25 mouse cellular contexts compared by ENCODE assay signal in genomic region chr15:96268610-96269009, GRCm38 (mm10). TPM values are rescaled to one million over a fixed set of nuclear protein-coding genes. Genes with fewer than 3 reads are reported as not detected.
DNase-seq lines count a peak whose midpoint lies in the region; ATAC-seq lines count a peak whose summit lies in the region.
"Had no signal": no experiment of that assay in that cellular context is flagged by ENCODE, and none has a peak within 500 bp of the region (broad histone marks: within the 10 kb centered on the region; RNA-seq: fewer than 3 reads in every experiment).

No protein-coding gene starts in this region.

- H3K36me3 ChIP-seq in kidney, embryonic 16.5 days (ENCODE audit: insufficient read depth, low read length), result peaks cover 57% of the 10 kb centered on the region
- peaks cover 50% of the 10 kb centered on the region for H3K36me3 ChIP-seq in limb, embryonic 13.5 days

- H3K4me3 ChIP-seq in kidney, embryonic 16.5 days (ENCODE audit: low read length), result no peak overlapping the region
- no peak overlapping the region for H3K4me3 ChIP-seq in limb, embryonic 13.5 days
- H3K4me3 ChIP-seq: embryonic facial prominence, embryonic 12.5 days; embryonic facial prominence, embryonic 15.5 days; forebrain, embryonic 12.5 days; forebrain, embryonic 15.5 days; hindbrain, embryonic 10.5 days; hindbrain, embryonic 13.5 days had no signal

- H3K27ac ChIP-seq in kidney, embryonic 16.5 days (ENCODE audit: low read length), result peak overlapping the region; percentile 58
- peak overlapping the region; percentile 22; the same call in 1 of the 2 replicates for H3K27ac ChIP-seq in limb, embryonic 13.5 days
- H3K27ac ChIP-seq: embryonic facial prominence, embryonic 12.5 days; embryonic facial prominence, embryonic 15.5 days; forebrain, embryonic 12.5 days; forebrain, embryonic 15.5 days; hindbrain, embryonic 10.5 days; hindbrain, embryonic 13.5 days had no signal

- peak; percentile 67 for DNase-seq in heart, adult 11 months
- no peak for DNase-seq in heart, postnatal 4 days
- no peak for DNase-seq in kidney, postnatal 25 days
- DNase-seq in embryo, embryonic 10 days (ENCODE audit: low spot score), result no peak
- DNase-seq: adrenal gland, postnatal 10 days; adrenal gland, postnatal 36 days; B cell, adult 2 months; cerebellum, adult 18-20 months; cerebellum, adult 9-10 months; cerebellum, postnatal 14 days; gastrocnemius, postnatal 10 days; gastrocnemius, postnatal 36 days had no signal

- H3K4me1 ChIP-seq in kidney, embryonic 16.5 days (ENCODE audit: insufficient read depth, low read length), result peaks cover 4% of the 10 kb centered on the region
- H3K4me1 ChIP-seq in limb, embryonic 13.5 days, result peaks cover 29% of the 10 kb centered on the region
- H3K4me1 ChIP-seq: hindbrain, embryonic 10.5 days had no signal

- H3K9me3 ChIP-seq in kidney, embryonic 16.5 days (ENCODE audit: low read length), result peaks cover 34% of the 10 kb centered on the region
- peaks cover 25% of the 10 kb centered on the region for H3K9me3 ChIP-seq in limb, embryonic 13.5 days
- H3K9me3 ChIP-seq: forebrain, embryonic 15.5 days; G1E had no signal

- 75% methylated on average over 9 of the region's 9 CpGs for WGBS in kidney, embryonic 16.5 days
- 49% methylated on average over 9 of the region's 9 CpGs for WGBS in limb, embryonic 13.5 days

- no peaks in the 10 kb centered on the region for H3K27me3 ChIP-seq in kidney, embryonic 16.5 days (ENCODE audit: insufficient read depth, low read length)
- no peaks in the 10 kb centered on the region for H3K27me3 ChIP-seq in limb, embryonic 13.5 days
- H3K27me3 ChIP-seq: CH12.LX; embryonic facial prominence, embryonic 12.5 days; embryonic facial prominence, embryonic 15.5 days; forebrain, embryonic 12.5 days; forebrain, embryonic 15.5 days; hindbrain, embryonic 13.5 days; Patski had no signal

- H3K4me2 ChIP-seq in kidney, embryonic 16.5 days (replicated peaks; ENCODE audit: low read depth, low read length), result no peak overlapping the region
- H3K4me2 ChIP-seq in limb, embryonic 13.5 days (replicated peaks), result no peak overlapping the region
- H3K4me2 ChIP-seq: embryonic facial prominence, embryonic 12.5 days; embryonic facial prominence, embryonic 15.5 days; forebrain, embryonic 12.5 days; forebrain, embryonic 15.5 days; heart, embryonic 11.5 days; hindbrain, embryonic 13.5 days had no signal

- peak; percentile 72 for ATAC-seq in kidney, embryonic 16.5 days (ENCODE audit: low FRiP score, low TSS enrichment)
- no peak for ATAC-seq in limb, embryonic 13.5 days (ENCODE audit: low FRiP score, low read depth)
- ATAC-seq: forebrain, embryonic 15.5 days; hindbrain, embryonic 16.5 days; Patski had no signal

- H3K9ac ChIP-seq in kidney, embryonic 16.5 days (replicated peaks; ENCODE audit: low read length), result no peak overlapping the region
- no peak overlapping the region for H3K9ac ChIP-seq in limb, embryonic 13.5 days
- H3K9ac ChIP-seq: embryonic facial prominence, embryonic 12.5 days; embryonic facial prominence, embryonic 15.5 days; forebrain, embryonic 12.5 days; forebrain, embryonic 15.5 days; hindbrain, embryonic 13.5 days had no signal

RNA-seq across cellular contexts. Expression of gene Arid2, which starts 18.7 kb away (rescaled TPM):
- 10 to 100 TPM; 42.9 to 47.6 TPM for total RNA-seq in heart, postnatal 4 days (2021)
- 24.0 and 25.9 TPM in 2 replicates for polyA plus RNA-seq in kidney, embryonic 16.5 days (2015; fragmentation: Nextera tagmentation; extraction: Ambion mirVana)
- polyA plus RNA-seq in limb, embryonic 13.5 days (2015; fragmentation: Nextera tagmentation; extraction: Ambion mirVana), result 29.1 and 29.3 TPM in 2 replicates
